Mouse (Mus musculus): Measurements from ENCODE around the gene Map6d1. TPM values are rescaled to one million over a fixed set of nuclear protein-coding genes. Genes with fewer than 3 reads are reported as not detected.

The Map6d1 gene
- 0.36 TPM for polyA plus RNA-seq (2015; fragmentation: Illumina TruSeq; extraction: RNeasy Lipid Tissue Mini Kit (QIAGEN cat#74804); ENCODE audit: insufficient read depth, low replicate concordance)

DNA sequence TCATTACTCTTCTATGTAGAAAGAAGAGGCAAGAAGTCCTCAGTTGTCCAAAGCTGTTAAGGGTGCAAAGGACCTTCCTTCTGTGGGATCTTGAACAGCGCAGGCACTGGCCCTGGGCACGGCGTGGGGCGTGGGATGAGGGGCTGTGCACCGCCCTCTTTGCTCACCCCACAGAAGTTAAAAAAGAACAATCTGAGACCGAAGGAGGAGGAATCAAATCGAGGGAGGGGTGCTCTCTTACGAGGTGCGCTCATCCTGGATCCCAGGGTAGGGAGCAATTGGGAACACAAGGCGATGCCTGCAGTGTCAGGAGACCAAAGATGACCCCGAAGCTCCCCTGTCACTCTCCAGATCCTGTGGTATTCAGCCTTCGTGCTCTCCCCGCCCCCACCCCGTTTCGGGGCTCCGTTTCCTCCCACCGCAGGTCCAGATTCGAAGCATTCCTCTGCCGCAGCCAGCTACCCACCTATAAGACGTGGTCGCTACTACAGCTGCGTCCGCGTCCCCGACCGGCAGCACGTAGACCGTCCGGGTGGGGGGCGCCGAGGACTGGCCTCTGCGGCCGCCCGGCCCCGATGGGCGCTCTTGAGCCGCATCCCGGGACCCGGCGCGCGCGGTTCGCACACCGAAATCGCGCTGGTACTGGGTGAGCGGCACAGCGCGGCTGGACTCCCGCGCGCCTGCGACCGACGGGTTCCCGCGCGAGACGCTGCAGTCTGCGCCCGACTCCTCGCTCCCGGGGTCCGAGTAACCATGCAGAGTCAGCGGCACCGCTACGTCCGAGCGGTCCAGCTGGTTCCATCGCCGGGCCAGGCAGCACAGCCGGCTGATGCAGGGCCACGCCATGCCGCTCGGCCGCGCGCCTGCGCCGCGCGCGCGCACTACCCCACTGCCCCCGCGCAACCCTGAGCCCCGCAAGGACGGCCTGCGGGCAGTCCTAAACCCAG, at the start of gene Map6d1:
Map6d1 (minus strand) TSS at position 891 of the 947 bp plus-strand sequence.

Other genes with a start within 250 kb of the Map6d1 start
- 105 TPM for gene Klhl24, start 143.8 kb downstream of the Map6d1 start, polyA plus RNA-seq (2015; fragmentation: Illumina TruSeq; extraction: RNeasy Lipid Tissue Mini Kit (QIAGEN cat#74804); ENCODE audit: insufficient read depth, low replicate concordance)
- 26.3 TPM for gene Yeats2, start 100.3 kb downstream of the Map6d1 start, polyA plus RNA-seq (2015; fragmentation: Illumina TruSeq; extraction: RNeasy Lipid Tissue Mini Kit (QIAGEN cat#74804); ENCODE audit: insufficient read depth, low replicate concordance)
- 68.1 TPM for gene Parl, start 61.0 kb upstream of the Map6d1 start, polyA plus RNA-seq (2015; fragmentation: Illumina TruSeq; extraction: RNeasy Lipid Tissue Mini Kit (QIAGEN cat#74804); ENCODE audit: insufficient read depth, low replicate concordance)
- gene Cyp2ab1, start 84.0 kb upstream of the Map6d1 start, polyA plus RNA-seq (2015; fragmentation: Illumina TruSeq; extraction: RNeasy Lipid Tissue Mini Kit (QIAGEN cat#74804); ENCODE audit: insufficient read depth, low replicate concordance) = 0.70 TPM
- gene Abcc5, start 185.0 kb upstream of the Map6d1 start, polyA plus RNA-seq (2015; fragmentation: Illumina TruSeq; extraction: RNeasy Lipid Tissue Mini Kit (QIAGEN cat#74804); ENCODE audit: insufficient read depth, low replicate concordance) = 77.0 TPM

Measured in spleen, adult 10 weeks (tissue).